Mouse (Mus musculus) midbrain, postnatal 0 days (tissue): ENCODE measurements at regions not wholly inside any gene's neighbourhood (a gene's known extent, or its start where the extent isn't known, plus 50 kb on each side); places are given as distances from the start of the nearest gene placed in this dataset.

Experiments
- ATAC-seq: fragments of 200-750 bp; cut with Nextera tagmentation; 2 replicates; pipeline ENCODE4 v1.8.0; 2017; ENCODE audit warnings: moderate number of reproducible peaks, mild to moderate bottlenecking, moderate TSS enrichment, moderate library complexity; ENCODE audit not compliant: low FRiP score
- DNase-seq: peaks from one replicate; pipeline ENCODE4 v3.0.0-alpha.2; 2015; ENCODE audit warnings: low spot score
- H3K27ac ChIP-seq: fragments of 300-500 bp; sonication (generic); 2 replicates; pipeline ENCODE4 v1.5.1; 2014; ENCODE audit warnings: low read depth, mild to moderate bottlenecking, low read length, mixed read lengths
- H3K27me3 ChIP-seq: fragments of 300-500 bp; sonication (generic); 2 replicates; pipeline ENCODE4 v1.6.1; 2014; ENCODE audit warnings: low read length, control low read depth, mixed read lengths; ENCODE audit not compliant: insufficient read depth
- H3K36me3 ChIP-seq: fragments of 300-500 bp; sonication (generic); 2 replicates; pipeline ENCODE4 v1.6.1; 2014; ENCODE audit warnings: low read length, control low read depth, mixed read lengths; ENCODE audit not compliant: insufficient read depth
- H3K4me1 ChIP-seq: fragments of 300-500 bp; sonication (generic); 2 replicates; pipeline ENCODE4 v1.6.1; 2014; ENCODE audit warnings: mild to moderate bottlenecking, control low read depth, antibody characterized with exemption, low read length, mixed read lengths; ENCODE audit not compliant: insufficient read depth
- H3K4me2 ChIP-seq: fragments of 300-500 bp; sonication (generic); 2 replicates; pipeline ENCODE4 v1.6.1; 2014; ENCODE audit warnings: low read depth, mild to moderate bottlenecking, low read length, mixed read lengths; ENCODE audit not compliant: poor library complexity, severe bottlenecking
- H3K4me3 ChIP-seq: fragments of 300-500 bp; sonication (generic); 2 replicates; pipeline ENCODE4 v1.5.1; 2014; ENCODE audit warnings: low read depth, mild to moderate bottlenecking, low read length, moderate library complexity
- H3K9ac ChIP-seq: fragments of 300-500 bp; sonication (generic); replicated peaks from 2 replicates; pipeline ENCODE4 v1.6.1; 2014; ENCODE audit warnings: mild to moderate bottlenecking, low read length, moderate library complexity, mixed read lengths; ENCODE audit not compliant: poor library complexity, severe bottlenecking
- H3K9me3 ChIP-seq: fragments of 300-500 bp; sonication (generic); 2 replicates; pipeline ENCODE4 v1.6.1; 2016; ENCODE audit warnings: low read length, control low read depth
- CTCF ChIP-seq: IDR thresholded peaks from 2 replicates; pipeline ENCODE4 v1.5.1; 2016; ENCODE audit warnings: antibody characterized with exemption, mild to moderate bottlenecking
- WGBS: fragments of 180-500 bp; shearing (Covaris S2); extraction: QIAGEN DNeasy Blood & Tissue Kit; methylation state at CpG from one replicate; pipeline ENCODE4 v1.1.7; 2014; 5-methylcytosine and 5-hydroxymethylcytosine counted together

GRCm38 (mm10) chr6:16064691-16065090, 344.2 kb downstream of the Mdfic start:
- Histone ChIP-seq H3K9ac (no peak overlapping the region), H3K4me1 (no peaks in the 10 kb centered on the region), H3K27ac (no peak overlapping the region), H3K27me3 (no peaks in the 10 kb centered on the region), H3K9me3 (no peaks in the 10 kb centered on the region), H3K4me2 (no peak overlapping the region), H3K36me3 (no peaks in the 10 kb centered on the region), H3K4me3 (no peak overlapping the region)
- 35% methylated on average over 8 of the region's 8 CpGs for WGBS
- DNase-seq (no peak), ATAC-seq (no peak)
- TF ChIP-seq CTCF = no peak

- Histone ChIP-seq H3K4me1 (no peaks in the 10 kb centered on the region), H3K27me3 (no peaks in the 10 kb centered on the region), H3K4me3 (no peak overlapping the region), H3K9ac (no peak overlapping the region), H3K9me3 (no peaks in the 10 kb centered on the region), H3K4me2 (no peak overlapping the region), H3K27ac (no peak overlapping the region), H3K36me3 (no peaks in the 10 kb centered on the region)
- WGBS = 68% methylated on average over 5 of the region's 5 CpGs
- no peak for TF ChIP-seq CTCF
- no peak for ATAC-seq
- no peak for DNase-seq
These were observed 344.7 kb downstream of the Mdfic start for GRCm38 (mm10) chr6:16065121-16065520.

- no peak for TF ChIP-seq CTCF
- H3K4me1 ChIP-seq = no peaks in the 10 kb centered on the region
- H3K9me3 ChIP-seq = no peaks in the 10 kb centered on the region
- no peak overlapping the region for H3K9ac ChIP-seq
- WGBS = 86% methylated on average over 2 of the region's 2 CpGs
- no peak for ATAC-seq
- no peaks in the 10 kb centered on the region for H3K27me3 ChIP-seq
- peak; percentile 18 for DNase-seq
- H3K36me3 ChIP-seq = no peaks in the 10 kb centered on the region
- no peak overlapping the region for H3K4me3 ChIP-seq
- no peak overlapping the region for H3K4me2 ChIP-seq
- no peak overlapping the region for H3K27ac ChIP-seq
These were observed 355.8 kb downstream of the Mdfic start for GRCm38 (mm10) chr6:16076266-16076665.

DNA sequence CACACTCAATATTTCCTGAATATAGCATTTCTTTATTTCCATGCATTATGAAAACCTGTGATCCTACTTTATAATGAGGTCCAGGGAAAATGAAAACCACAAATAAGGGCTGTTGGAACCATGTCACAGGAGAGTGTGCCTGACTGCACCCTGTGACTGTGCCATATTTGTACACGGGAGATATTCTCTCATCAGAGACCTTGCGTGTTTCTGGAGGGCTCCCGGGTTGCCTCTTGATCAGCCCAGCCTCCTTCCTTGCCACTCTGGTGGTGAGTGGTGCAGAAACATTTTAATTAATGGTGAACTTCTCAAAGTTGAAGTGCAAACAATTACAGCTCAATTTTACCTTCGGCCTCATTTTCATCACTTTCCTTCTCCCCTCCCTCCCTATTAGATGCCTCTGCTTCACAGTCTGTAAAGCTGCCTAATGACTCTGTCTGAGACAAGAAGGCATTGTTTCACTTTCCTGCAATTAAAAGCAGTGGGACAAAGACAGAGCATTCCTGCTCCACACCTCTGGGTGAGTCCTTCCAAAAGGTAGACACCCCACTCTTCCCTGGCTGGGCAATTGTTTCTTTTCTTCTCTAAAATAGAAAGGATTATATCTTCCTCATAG, 356.8 kb downstream of the Mdfic start:
- WGBS = 73% methylated on average over 4 of the region's 4 CpGs
- TF ChIP-seq CTCF = no peak
- Histone ChIP-seq H3K36me3 (no peaks in the 10 kb centered on the region), H3K4me3 (no peak overlapping the region), H3K27me3 (no peaks in the 10 kb centered on the region), H3K4me1 (no peaks in the 10 kb centered on the region), H3K4me2 (no peak overlapping the region), H3K27ac (no peak overlapping the region), H3K9ac (no peak overlapping the region), H3K9me3 (no peaks in the 10 kb centered on the region)
- DNase-seq (no peak), ATAC-seq (no peak)

DNA sequence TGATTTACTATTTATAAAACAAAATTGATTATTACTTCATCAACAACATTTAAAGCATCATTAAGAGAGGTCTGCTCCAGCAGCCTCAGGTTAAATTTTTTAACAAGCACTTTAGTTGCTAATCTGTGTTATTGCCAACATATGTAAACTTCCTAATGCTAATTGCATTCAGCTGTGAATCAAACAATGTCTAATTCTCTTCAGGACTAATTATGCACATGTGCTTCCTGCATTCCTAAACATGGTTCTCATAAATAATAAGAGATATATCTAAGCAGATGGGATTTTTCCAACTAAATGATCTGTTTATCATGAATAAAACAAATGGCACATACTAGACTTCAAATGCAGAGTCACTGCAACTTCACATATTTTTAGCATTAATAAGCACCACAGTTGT, 357.5 kb downstream of the Mdfic start:
- DNase-seq (no peak), ATAC-seq (no peak)

GRCm38 (mm10) chr6:16086952-16087537, 366.6 kb downstream of the Mdfic start:
- 88% methylated on average over 7 of the region's 7 CpGs for WGBS

More for the DNA sequence above, 357.5 kb downstream of the Mdfic start:
- H3K27ac ChIP-seq = no peak overlapping the region
- no peak for TF ChIP-seq CTCF
- no peak overlapping the region for H3K9ac ChIP-seq
- no peaks in the 10 kb centered on the region for H3K9me3 ChIP-seq
- H3K4me3 ChIP-seq = no peak overlapping the region
- no peak overlapping the region for H3K4me2 ChIP-seq
- H3K27me3 ChIP-seq = no peaks in the 10 kb centered on the region
- no peaks in the 10 kb centered on the region for H3K36me3 ChIP-seq
- H3K4me1 ChIP-seq = no peaks in the 10 kb centered on the region

More at GRCm38 (mm10) chr6:16086952-16087537, 366.6 kb downstream of the Mdfic start:
- Histone ChIP-seq H3K4me2 (no peak overlapping the region), H3K9me3 (no peaks in the 10 kb centered on the region), H3K4me1 (no peaks in the 10 kb centered on the region), H3K36me3 (no peaks in the 10 kb centered on the region), H3K27ac (no peak overlapping the region), H3K9ac (no peak overlapping the region), H3K4me3 (no peak overlapping the region), H3K27me3 (no peaks in the 10 kb centered on the region)
- ATAC-seq = no peak
- no peak for TF ChIP-seq CTCF
- DNase-seq = no peak
